Mouse (Mus musculus): ENCODE data around the gene Dpysl4.

- no peak for TF ChIP-seq CTCF (IDR thresholded peaks at IDR 0.05; ENCODE audit: extremely low read depth, insufficient read length, insufficient replicate concordance, low read depth, low read length)
- no peak for TF ChIP-seq POLR2A (IDR thresholded peaks at IDR 0.05; ENCODE audit: low read depth, low read length)
These were observed 16.0 kb downstream of the Dpysl4 start for GRCm38 (mm10) chr7:139101826-139102225.
